Mouse (Mus musculus) natural killer cell, adult 2 months (primary cell): ENCODE results near the gene Kbtbd2.

Experiments
- DNase-seq, 2 experiments: peaks; one replicate each; pipeline ENCODE4 v3.0.0; 2022; ENCODE audit warnings: low spot score in 2 of 2

Kbtbd2 gene

DNA sequence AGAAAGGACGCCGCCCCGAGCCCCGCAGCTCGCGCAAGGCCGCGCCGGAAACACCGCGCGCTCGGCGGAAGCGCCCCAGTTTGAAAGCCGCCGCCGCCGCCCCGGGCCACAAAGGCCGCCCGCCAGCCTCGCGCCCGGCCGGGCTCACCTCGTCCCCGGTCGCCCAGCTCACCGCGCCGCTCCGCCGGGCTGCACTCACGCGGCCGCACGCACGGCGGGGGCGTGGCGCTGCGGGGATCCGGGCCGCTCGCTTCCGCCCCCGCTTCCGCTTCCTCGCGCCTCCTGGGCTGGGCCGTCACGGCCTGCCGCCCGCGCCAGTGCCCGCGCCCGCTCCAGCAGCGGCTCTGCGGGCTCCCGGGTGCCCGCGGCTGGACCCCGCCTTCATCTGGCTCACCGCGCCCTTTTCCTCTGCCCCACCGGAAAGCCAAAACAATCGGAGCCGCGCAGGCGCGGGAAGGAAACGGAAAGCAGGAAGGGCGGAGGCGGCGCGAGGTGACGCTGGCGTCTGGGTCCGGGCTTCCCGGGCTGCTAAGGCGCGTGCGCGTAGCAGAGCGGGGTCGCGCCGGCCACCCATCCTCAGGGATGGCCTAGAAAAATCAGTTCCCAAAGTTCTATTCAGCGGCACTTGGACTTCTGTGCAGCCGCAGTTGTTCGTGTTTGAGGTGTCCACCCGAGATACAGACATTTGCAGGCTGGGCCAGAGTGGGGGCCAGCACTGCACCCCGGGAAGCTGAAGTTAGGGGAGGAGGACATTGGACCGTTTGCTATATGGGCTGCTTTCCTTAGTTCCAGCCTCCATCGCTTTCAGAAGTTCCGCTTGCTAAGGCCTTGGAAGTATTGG is at the start of gene Kbtbd2:
Gene Kbtbd2 (minus strand): TSS at position 503 of the 841 bp plus-strand sequence.
- DNase-seq: peak; percentile 88 to 91

DNA sequence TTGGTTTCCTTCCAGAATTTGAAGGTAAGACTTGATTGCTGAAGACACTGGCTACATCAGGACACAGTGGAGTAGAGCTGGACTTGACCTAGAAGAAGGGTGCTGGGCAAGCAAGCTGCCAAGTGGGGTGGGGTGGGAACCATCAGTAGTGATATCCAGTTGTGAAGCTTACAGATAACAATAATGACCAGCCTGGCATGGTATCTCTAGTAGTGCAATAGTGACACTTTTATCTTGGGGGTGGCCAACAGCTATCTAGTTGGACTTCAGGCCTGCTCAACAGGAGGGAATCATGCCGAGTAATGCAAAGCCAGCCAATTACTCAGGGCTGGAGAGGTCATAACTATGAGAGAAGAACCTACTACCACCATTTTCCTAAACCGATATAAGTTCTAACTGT is 46.8 kb upstream of the Kbtbd2 start:
- DNase-seq: no peak

DNA sequence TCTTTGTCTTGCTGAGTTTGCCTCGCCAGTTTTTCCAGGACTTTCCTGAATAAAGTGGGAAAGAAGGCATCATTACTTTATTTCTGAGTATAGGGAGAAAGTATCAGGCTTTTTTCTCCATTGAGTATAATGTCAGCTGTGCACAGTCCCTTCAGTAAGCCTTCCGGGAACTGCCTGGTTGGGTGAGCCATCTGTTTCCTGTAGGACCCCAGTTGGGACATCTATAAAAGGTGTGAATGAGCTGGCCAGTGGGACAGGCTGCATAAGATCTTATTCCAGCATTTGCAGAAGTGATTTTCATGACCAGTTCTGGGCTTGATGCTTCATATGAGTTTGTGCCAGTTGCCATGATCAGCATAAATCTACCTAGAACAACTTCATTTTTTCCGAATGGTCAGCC is 45.6 kb upstream of the Kbtbd2 start:
- no peak for DNase-seq

DNA sequence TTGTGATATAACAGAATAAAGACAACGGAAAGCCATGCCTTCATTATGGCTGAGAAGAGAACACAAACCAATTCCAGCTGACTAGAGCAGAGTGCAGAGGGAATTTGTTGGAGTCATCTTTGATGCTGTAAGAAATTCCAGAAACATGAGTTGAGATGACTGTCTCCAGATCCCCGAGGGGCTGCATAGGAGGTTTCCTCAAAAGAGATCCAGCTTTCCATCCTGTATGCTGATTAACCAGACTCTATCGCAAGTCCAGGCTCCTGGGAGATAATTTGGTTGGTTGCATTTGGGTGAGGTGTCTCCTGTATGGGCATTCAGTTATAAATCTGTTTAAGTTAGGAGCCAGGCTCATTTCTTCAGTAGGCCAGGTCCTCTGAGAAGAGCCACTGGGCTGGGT is 40.0 kb upstream of the Kbtbd2 start:
- no peak for DNase-seq

DNA sequence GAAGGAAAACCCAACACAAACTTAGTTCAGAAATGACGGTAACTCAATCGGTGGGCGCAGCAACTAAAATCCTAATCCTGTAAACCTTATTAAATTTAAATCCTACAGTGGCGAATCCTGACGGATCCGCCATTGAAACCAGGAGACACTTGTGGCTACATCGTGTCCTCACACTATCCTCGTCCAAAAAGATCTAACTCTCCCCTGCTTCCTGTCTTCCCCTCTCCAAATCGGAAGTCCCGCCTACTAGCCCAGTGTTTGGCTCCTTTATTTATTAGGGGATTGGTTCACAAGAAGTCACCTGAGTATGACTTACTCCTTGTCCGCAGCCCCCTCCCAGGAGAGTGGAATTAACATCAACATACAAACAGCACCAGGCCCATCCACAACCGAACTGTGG is 39.6 kb upstream of the Kbtbd2 start:
- DNase-seq: no peak

DNA sequence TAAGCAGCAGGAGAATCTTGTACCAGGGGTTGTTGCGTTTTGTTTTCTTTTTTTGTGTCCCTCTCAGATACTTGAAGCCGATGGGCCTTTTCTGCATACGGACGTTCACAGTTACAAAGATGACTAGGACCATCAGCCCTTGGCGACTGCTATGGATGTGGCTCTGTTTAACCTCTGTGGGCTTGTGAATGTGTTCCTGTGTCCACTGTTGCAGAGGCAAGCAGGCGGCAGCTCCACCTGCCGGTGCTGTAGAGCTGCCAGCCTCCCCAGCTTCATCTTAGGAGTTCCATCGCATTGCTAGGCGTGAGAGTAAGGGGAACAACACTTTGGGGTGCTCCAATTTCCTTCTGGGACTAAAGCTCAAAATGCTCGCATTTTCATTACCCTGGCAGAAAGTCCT is 37.9 kb upstream of the Kbtbd2 start:
- DNase-seq: no peak

DNA sequence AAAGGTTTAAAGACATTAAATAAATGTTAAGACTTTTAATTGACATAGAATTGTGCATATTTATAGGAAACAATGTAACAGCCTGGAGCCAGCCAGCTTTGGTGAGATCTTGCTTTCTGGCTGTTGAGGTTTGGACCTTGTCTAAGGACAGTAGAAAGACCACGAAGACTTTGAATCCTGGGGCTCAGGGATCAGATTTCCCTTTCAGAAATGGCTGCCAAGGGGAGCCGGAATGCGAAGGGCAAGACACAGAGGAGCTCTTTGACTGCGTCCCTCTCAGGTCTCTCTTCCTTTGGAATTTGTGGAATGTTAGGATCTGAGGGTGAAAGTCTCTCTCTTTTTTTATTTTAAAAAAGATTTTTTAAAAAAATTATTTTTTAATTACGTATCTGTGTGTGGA is 37.2 kb upstream of the Kbtbd2 start:
- DNase-seq: no peak

DNA sequence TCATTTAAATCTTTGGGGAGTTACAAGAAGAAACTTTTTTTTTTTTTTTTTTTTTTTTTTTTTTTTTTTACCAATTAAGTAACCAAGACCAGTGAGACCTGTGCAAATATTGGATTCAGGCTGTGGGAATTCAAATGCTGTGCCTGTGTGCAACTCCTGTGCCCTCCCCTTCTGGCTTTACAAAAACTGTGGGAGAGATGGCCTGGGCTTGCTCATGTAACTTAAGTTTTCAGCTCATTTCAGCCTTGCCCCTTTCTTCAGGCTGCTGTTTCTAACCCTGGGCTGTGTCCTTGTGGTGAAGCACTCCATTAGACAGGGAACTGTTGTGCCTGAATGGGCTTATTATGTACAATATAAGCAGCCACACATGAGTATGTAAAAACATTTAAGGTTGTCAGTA is 35.2 kb upstream of the Kbtbd2 start:
- no peak for DNase-seq

DNA sequence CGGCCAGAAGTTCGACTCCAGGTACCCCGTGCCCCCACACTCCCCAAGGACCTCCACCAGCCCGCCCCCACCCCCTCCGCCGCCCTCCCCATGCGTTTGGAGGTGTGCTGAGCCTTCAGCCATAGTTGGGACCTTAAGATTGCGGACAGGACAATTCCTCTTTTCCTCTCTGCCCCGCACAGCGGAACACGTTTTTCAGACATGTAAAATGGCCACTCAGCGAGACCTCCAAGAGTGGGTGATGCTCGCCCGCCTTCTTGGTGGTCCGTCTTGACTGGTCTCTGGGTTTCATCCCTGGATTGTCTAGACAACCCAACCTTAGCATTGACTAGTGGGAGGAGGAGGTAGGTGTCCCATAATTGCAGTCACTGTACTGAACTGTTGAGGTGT is 34.8 kb upstream of the Kbtbd2 start:
- DNase-seq: no peak

DNA sequence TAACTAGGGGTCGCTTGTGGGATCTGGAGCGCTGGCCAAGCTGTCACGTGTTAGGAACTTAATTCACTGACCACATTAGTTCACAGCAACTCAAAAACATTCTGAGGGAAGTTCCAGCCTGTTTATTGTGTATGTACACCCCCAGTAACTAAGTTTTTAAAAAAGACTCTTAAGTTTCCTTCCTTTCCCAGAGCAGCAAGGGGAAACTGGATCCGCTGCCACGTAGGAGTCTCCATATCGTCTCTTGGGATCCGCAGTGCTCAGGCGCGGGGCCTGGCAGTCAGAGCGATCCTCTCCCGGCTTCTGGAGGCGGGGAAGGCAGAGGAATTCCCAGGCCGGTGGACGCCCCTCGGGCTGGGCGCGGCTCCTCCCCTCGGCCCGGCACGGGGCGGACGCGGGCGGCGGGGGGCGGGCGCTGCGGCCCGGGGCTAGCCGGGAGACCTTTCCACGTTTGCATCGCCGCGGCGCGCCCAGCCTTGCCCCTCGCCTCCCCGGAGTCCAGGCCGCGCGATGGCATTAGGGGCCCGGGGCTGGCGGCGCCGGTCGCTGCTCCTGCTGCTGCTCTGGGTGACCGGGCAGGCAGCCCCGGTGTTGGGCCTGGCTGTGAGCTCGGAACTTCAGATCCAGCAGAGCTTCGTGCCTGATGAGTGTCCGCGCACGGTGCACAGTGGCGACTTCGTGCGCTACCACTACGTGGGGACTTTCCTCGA is 34.2 kb upstream of the Kbtbd2 start, which contains the start of gene Fkbp9:
Gene Fkbp9 (plus strand): TSS at position 363 of the 710 bp plus-strand sequence.
- no peak for DNase-seq

DNA sequence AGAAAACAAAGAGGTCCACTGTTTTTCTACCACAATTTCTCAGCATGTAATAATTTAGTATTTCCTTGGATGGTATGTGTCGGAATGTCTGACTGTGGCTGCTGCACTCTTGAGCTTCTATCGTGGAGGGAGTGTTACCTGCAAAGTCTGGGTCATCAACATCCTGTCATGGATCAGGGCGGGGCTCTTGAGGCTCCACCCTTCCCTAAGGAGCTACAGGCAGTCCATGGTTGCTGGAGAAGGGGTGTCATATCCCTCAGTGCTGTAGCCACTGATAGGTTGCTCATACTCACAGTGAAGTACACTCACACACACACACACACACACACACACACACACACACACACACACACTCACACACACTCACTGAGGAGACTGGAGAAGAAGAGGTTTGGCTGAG is 28.0 kb upstream of the Kbtbd2 start:
- no peak for DNase-seq

DNA sequence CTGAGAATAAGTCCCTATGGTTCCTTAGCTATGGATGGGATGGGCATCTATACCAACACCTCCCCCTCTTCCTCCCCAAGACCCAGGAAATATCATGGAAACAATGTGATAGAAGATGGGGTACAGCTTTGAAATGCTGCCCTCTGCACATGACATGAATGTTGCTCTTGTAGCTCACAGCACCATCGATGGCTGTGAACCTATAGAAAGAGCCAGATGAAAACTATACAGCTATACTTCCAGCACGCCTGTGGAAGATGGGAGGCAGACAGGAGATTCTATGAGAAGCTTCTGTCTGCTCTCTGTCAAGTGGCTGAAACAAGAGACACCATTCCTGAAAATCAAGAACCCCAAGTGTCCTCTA is 21.5 kb upstream of the Kbtbd2 start:
- DNase-seq: no peak

DNA sequence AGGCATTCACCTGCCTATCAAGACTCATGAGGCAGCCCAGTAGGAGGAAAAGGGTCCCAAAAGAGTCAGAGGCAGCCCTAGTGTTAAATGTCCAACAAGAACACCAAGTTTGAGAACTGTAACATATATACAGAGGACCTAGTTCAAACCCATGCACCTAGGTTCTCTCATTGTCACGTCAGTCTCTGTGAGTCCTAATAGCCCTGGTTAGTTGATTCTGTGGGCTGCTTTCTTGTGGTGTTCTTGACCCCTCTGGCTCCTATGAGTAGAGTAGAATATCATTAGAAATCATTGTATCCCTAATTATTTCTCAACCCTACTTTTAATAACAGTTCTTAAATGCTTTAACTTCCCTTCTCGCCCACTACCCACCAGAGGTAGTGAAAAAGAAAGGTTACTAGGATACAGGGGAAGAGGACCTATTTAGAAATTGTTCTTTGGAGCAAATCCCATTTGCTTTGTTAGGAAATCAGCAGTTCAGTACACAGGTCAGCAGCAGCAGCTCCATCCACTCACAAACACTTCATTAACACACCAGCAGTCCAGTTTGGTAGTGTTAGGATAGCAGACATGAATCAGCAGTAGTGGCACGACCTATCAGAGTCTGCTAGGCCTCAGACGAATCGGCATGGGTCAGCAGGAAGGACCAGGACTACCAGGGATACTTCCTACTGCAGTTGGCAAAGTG is 21.0 kb upstream of the Kbtbd2 start:
- DNase-seq: no peak

- no peak for DNase-seq
Observed at GRCm38 (mm10) chr6:56813332-56813731, 15.7 kb upstream of the Kbtbd2 start.

DNA sequence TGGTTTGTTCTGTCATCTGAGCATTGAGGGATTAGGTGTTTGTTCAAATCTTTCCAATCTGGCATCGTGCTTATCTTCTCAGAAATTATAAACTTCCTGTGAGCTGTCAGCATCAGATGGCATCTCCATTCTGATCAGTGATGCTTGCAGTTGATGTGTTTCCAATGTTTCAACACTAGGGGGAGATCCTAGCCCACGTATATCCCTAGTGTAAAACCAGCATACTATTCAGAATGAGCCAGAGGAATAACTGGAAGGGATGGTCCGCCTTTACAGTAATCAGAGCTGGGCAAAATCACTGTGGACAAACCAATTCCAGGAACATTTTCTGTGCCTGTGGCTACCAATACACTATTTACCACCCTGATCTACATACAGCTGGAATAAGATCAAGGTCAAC is 11.0 kb upstream of the Kbtbd2 start:
- peak; percentile 50 to 53 for DNase-seq

- DNase-seq: no peak
Observed at GRCm38 (mm10) chr6:56806195-56806594, 8.6 kb upstream of the Kbtbd2 start.

DNA sequence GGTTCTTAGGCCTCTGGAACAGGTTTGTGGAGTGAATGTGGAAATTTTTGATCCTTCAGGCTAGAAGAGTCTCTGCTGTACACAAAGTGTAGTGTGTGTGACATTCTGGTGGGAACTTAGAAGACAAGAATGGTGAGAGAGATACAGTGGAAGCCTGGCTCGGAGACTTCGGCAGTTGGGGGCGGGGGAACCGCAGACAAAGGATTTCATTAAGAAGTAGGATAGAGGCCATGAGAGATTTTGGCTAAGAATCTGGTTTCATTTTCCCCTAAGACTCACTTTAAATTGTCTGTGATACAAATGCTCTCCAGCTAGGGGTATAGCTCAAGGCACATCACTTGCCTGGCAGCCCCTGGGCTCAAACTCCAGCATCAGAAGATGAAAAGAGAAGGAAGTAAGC is 7.4 kb upstream of the Kbtbd2 start:
- DNase-seq: no peak

- peak in 1 of 2 experiments; percentile 41 for DNase-seq
Observed at GRCm38 (mm10) chr6:56798152-56798465, 496 bp upstream of the Kbtbd2 start.

DNA sequence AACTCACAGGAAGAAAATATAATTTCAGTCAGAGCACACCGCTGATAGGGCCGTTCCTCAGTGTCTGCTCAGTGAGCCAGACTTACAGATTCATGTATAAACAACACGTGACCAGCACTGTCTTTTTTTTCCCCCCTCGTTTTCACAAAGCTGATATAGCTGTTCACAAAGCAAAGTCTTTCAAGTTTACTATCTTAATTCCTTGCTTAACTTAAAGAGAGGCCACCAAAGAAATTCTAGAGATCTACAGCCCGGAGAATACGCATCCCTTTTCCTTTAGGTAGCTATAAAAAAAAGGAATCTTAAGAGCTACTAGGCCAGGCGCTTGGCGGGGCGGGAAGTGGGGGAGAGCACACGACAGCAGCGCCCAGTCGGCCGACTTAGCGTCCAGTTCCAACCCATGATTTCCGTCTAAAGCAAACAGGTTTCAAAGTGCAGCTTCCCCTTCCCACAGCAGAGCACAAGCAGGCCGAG is 908 bp downstream of the Kbtbd2 start:
- peak; percentile 46 to 54 for DNase-seq

DNA sequence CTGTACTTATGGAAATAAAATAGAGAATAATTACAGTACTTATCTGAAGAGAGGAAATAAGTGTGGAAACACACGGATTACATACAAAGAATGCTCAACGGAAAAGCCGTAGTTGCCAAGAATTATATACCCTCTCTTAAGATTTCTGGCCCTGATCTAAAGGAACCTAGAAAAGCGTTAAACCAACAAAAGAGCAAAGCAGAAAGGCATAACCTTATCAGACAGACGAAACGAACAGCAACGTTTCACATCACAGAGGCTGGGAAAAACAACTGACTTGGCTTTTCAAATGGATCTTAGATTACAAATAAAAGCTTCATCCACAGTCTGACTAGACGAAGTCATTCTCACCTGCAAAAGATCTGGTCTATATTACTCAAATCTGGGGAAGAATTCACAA is 1.4 kb downstream of the Kbtbd2 start:
- DNase-seq: no peak

- no peak for DNase-seq
Observed at GRCm38 (mm10) chr6:56794834-56795233, 2.8 kb downstream of the Kbtbd2 start.

DNA sequence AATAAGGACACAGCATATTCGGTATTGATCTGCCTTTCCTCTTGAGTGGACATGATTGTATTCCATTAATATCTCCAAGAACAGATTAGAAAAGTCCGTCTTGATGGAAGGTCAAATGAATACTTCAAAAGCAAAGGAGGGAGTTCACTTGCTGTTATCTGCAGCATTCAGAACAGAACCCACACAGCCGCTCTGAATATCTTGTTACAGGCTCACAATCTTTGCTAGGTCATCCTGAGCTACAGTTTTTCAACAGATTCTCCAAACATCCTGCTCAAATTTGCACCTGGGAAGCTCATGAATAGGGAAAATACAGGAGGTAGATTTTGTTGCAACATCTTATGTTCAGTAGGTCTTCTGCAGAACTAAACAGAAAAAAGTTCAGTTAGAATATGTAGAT is 8.3 kb downstream of the Kbtbd2 start:
- no peak for DNase-seq

DNA sequence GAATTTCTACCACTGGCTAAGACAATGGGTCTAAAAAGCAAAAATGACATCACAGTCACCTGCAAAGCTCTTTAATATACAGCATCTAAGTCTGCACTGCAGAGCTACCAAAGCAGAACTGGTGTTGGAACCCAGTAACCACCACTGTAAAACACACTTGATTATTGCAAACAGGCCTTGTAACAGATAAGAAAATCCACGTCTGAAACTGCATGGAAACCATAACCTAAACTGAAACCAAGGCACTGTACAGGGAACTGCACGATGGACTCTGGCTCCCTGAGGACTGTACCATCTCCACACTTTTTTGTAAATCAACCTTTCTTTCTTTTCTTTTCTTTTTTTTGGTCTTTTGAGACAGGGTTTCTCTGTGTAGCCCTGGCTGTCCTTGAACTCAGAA is 9.9 kb downstream of the Kbtbd2 start:
- no peak for DNase-seq
